Mouse (Mus musculus) intestine, embryonic 15.5 days (tissue): ENCODE data around the gene Pfkfb3. TPM values are rescaled to one million over a fixed set of nuclear protein-coding genes. Genes with fewer than 3 reads are reported as not detected.

ENCODE experiments used
- ATAC-seq: fragments of 200-750 bp; cut with Nextera tagmentation; 2 replicates; pipeline ENCODE4 v1.8.0; 2017; ENCODE audit warnings: moderate TSS enrichment, moderate library complexity
- H3K27ac ChIP-seq: fragments of 300-500 bp; sonication (generic); 2 replicates; pipeline ENCODE4 v1.5.1; 2015; ENCODE audit warnings: mild to moderate bottlenecking, inconsistent platforms
- H3K27me3 ChIP-seq: fragments of 300-500 bp; sonication (generic); replicated peaks from 2 replicates; pipeline ENCODE4 v1.6.1; 2015; ENCODE audit warnings: inconsistent platforms
- H3K36me3 ChIP-seq: fragments of 300-500 bp; sonication (generic); 2 replicates; pipeline ENCODE4 v1.6.1; 2015; ENCODE audit warnings: inconsistent platforms
- H3K4me1 ChIP-seq: fragments of 300-500 bp; sonication (generic); replicated peaks from 2 replicates; pipeline ENCODE4 v1.6.1; 2015; ENCODE audit warnings: inconsistent platforms
- H3K4me2 ChIP-seq: fragments of 300-500 bp; sonication (generic); replicated peaks from 2 replicates; pipeline ENCODE4 v1.6.1; 2015; ENCODE audit warnings: mild to moderate bottlenecking, inconsistent platforms
- H3K4me3 ChIP-seq: fragments of 300-500 bp; sonication (generic); replicated peaks from 2 replicates; pipeline ENCODE4 v1.5.1; 2015; ENCODE audit warnings: inconsistent platforms
- H3K9ac ChIP-seq: fragments of 300-500 bp; sonication (generic); 2 replicates; pipeline ENCODE4 v1.6.1; 2015; ENCODE audit warnings: inconsistent platforms
- H3K9me3 ChIP-seq: fragments of 300-500 bp; sonication (generic); 2 replicates; pipeline ENCODE4 v1.6.1; 2016; ENCODE audit warnings: inconsistent platforms
- WGBS: fragments of 180-500 bp; shearing (Covaris S2); methylation state at CpG from one replicate; pipeline ENCODE4 v1.1.7; 2015; 5-methylcytosine and 5-hydroxymethylcytosine counted together
- polyA plus RNA-seq: library from polyadenylated mRNA; unstranded; fragments of >200 nt; fragmentation: Nextera tagmentation; extraction: Ambion mirVana; gene quantifications from 2 replicates; pipeline ENCODE4 v1.2.1, GENCODE M21; 2015

Gene Pfkfb3
- polyA plus RNA-seq, 1 experiment from 2014 or later, result 18.9 TPM

DNA sequence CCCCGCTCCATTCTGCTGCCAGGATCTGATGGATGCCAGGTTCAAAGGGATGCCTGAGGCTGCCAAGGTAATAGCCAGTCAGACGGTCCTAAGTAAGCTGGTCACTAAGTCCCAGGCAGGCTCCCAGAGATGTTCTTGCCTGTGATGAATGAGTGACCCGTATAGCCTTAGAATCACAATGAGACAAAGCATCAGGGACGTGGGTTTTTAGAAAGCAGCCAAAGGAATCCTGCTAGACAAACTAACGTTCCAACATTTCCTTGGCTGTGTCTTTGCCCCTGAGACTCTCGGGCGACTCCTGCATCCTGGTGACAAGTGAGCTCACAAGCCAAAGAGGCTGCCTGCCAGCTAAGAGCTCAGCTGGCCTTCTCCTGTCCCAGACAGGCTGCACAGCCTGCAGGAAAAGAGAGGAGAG is 59.0 kb downstream of the Pfkfb3 start:
- ATAC-seq, result no peak
- H3K9me3 ChIP-seq, result no peaks in the 10 kb centered on the region
- peaks cover 19% of the 10 kb centered on the region for H3K36me3 ChIP-seq
- no peaks in the 10 kb centered on the region for H3K27me3 ChIP-seq
- peaks cover 4% of the 10 kb centered on the region; the same call in 1 of the 2 replicates for H3K4me1 ChIP-seq
- H3K4me3 ChIP-seq, result no peak overlapping the region
- H3K4me2 ChIP-seq, result no peak overlapping the region
- 78% methylated on average over 7 of the region's 7 CpGs for WGBS
- no peak overlapping the region for H3K27ac ChIP-seq
- no peak overlapping the region for H3K9ac ChIP-seq

DNA sequence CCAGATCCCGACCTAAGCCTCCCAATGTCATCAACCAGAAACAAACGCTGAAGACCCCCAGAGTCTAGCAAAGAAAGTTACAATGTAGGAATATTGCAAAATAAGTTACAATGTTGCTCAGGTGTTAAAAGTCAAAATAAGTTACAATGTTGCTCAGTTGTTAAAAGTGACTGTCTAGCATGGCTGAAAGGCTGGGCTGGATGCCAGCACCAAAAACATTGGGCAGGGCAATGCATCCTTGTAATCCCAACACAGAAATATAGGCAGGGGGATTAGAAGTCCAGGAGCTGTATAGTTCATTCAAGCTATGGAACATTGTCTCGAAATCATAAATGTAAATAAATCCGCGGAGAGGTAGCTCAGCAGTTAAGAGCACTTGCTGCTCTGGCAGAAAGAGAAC is 61.0 kb downstream of the Pfkfb3 start:
- 0 out of 2 replicates have a peak, but pooled peaks cover 6% of the 10 kb centered on the region for H3K4me1 ChIP-seq
- H3K36me3 ChIP-seq, result peaks cover 30% of the 10 kb centered on the region
- no peak overlapping the region for H3K9ac ChIP-seq
- no peak overlapping the region for H3K27ac ChIP-seq
- WGBS, result 90% methylated on average over 5 of the region's 5 CpGs
- H3K9me3 ChIP-seq, result no peaks in the 10 kb centered on the region
- H3K4me3 ChIP-seq, result no peak overlapping the region
- no peak overlapping the region for H3K4me2 ChIP-seq
- ATAC-seq, result no peak
- no peaks in the 10 kb centered on the region for H3K27me3 ChIP-seq

DNA sequence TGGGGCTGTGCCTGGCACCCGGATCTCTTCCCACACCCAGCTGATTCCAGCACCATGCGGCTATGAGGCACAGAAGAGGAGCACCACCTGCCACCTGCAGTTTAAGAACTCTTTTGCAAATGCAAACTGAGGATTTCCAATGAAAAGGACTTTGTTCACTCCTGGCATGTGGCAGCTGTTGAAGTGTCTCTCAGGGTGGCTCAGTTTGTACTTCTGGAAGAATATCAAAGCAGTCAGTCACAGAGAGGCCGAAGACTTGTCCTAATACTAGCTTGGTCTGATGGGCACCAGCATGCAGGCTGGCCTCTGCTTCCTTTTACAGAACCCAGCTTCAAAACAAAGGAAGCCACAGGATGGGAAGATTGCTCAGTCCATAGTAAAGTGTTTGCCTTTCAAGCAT is 62.4 kb downstream of the Pfkfb3 start:
- Histone ChIP-seq H3K4me2 (no peak overlapping the region), H3K4me3 (no peak overlapping the region), H3K9me3 (no peaks in the 10 kb centered on the region), H3K27me3 (no peaks in the 10 kb centered on the region), H3K27ac (no peak overlapping the region), H3K36me3 (peaks cover 36% of the 10 kb centered on the region), H3K4me1 (0 out of 2 replicates have a peak, but pooled peaks cover 3% of the 10 kb centered on the region), H3K9ac (no peak overlapping the region)
- WGBS, result 77% methylated on average over 3 of the region's 3 CpGs
- ATAC-seq, result no peak

DNA sequence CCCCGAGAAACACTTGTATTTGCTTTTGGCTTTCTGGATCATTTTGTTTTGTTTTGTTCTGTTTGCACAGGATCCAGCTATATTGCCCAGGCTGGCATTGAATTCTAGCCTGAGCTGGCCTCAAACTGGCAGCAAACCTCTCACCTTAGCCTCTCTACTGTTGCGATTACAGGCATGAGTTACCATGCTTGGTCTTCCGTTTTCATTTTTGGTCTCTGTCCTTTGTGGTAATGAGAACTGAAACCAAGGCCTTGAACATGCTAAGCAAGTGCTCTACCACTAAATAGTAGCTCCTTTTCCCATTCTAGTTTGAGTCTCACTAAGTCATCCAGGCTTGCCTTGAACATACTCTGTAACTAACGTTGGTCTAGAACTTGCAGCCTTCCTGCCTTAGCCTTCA is 63.3 kb downstream of the Pfkfb3 start:
- Histone ChIP-seq H3K27ac (no peak overlapping the region), H3K4me2 (no peak overlapping the region), H3K9ac (no peak overlapping the region), H3K36me3 (peaks cover 44% of the 10 kb centered on the region), H3K27me3 (no peaks in the 10 kb centered on the region), H3K4me1 (0 out of 2 replicates have a peak, but pooled peaks cover 3% of the 10 kb centered on the region), H3K9me3 (no peaks in the 10 kb centered on the region), H3K4me3 (no peak overlapping the region)
- no peak for ATAC-seq
- 81% methylated on average over 4 of the region's 4 CpGs for WGBS

DNA sequence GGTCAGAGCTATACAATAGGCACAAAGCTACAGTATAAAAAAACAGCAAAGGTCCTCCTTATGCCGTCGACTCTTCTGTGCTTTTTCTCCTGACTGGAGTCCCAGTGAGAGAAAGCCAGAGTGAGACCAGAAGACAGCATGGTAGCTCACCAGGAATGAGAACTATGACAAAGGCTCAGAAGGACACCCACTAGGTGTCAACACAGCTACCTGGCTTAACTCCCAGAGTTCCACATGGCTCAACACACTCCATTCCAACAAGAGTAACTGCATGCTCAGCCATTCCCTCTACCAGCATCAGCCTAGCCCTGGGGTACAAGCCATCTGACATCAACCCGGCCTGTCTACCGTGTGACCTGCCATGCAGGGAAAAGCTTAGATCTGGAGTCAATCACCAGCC is 70.7 kb downstream of the Pfkfb3 start:
- Histone ChIP-seq H3K4me2 (no peak overlapping the region), H3K27ac (no peak overlapping the region), H3K27me3 (no peaks in the 10 kb centered on the region), H3K9ac (no peak overlapping the region), H3K9me3 (no peaks in the 10 kb centered on the region), H3K4me1 (no peaks in the 10 kb centered on the region), H3K4me3 (no peak overlapping the region), H3K36me3 (peaks cover 59% of the 10 kb centered on the region)
- ATAC-seq, result no peak
- WGBS, result 92% methylated on average over 4 of the region's 4 CpGs

DNA sequence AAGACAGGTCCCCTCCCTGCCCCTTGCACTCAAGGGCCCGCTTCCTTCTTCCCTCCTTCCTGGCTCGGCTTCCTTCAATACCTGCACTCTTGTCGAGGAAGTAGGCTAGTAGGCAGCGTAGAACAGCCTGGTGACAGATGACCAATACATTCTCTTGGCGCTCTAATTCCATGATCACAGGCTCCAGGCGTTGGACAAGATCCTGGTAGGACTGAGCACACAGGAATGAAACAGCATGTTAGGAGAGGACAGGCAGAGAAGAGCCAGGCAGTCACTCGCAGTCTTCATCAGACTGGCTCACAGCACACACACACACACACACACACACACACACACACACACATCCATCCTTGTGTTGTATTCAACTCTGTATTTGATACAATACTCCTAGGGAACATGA is 71.5 kb downstream of the Pfkfb3 start:
- ATAC-seq, result no peak
- H3K9me3 ChIP-seq, result no peaks in the 10 kb centered on the region
- H3K27me3 ChIP-seq, result no peaks in the 10 kb centered on the region
- H3K36me3 ChIP-seq, result peaks cover 57% of the 10 kb centered on the region
- no peak overlapping the region for H3K9ac ChIP-seq
- WGBS, result 85% methylated on average over 7 of the region's 7 CpGs
- no peak overlapping the region for H3K27ac ChIP-seq
- no peaks in the 10 kb centered on the region for H3K4me1 ChIP-seq
- H3K4me3 ChIP-seq, result no peak overlapping the region
- no peak overlapping the region for H3K4me2 ChIP-seq

DNA sequence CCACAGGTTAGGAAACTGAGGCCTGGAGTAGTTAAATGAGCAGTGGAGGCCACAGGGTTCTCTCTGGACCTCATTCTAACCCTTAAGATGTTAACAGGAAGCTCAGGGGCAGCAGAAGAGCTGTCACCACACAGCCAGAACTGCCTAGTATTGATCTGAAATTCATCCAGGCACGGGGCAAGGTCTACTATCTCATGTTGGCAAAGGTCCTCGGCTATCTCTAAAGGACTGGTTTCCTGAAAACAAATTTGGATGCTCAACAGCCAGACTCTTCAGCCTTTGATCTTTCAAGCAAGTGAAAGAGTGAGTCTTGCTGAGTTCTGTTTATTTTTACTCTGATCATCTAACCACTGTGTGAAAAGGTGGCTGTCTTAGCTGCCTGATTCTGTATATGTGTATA is 74.9 kb downstream of the Pfkfb3 start:
- H3K27ac ChIP-seq, result no peak overlapping the region
- ATAC-seq, result no peak
- no peaks in the 10 kb centered on the region for H3K4me1 ChIP-seq
- H3K4me2 ChIP-seq, result no peak overlapping the region
- no peak overlapping the region for H3K4me3 ChIP-seq
- peaks cover 55% of the 10 kb centered on the region for H3K36me3 ChIP-seq
- no peak overlapping the region for H3K9ac ChIP-seq
- no peaks in the 10 kb centered on the region for H3K27me3 ChIP-seq
- H3K9me3 ChIP-seq, result no peaks in the 10 kb centered on the region
- WGBS, result 79% methylated on average over 2 of the region's 2 CpGs

DNA sequence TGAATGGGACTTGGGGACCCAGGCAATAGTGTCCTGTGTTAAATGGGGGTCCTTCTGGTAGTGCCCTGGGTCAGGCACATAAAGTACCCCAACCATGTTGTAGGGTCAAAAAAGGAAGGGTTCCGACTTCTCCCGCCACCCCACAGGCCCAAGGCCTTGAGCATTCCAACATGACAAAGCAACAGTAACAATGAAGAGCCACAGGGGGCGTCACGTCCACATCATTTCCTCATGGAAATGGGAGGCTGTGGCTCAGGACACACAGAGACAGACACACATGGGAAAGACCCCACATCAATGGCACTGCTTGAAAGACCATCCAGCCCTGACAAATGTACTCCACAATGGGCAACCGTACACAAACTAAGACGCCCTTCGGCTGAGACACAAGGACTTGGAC is 78.6 kb downstream of the Pfkfb3 start:
- 93% methylated on average over 7 of the region's 7 CpGs for WGBS
- H3K9ac ChIP-seq, result no peak overlapping the region
- H3K4me3 ChIP-seq, result no peak overlapping the region
- ATAC-seq, result no peak
- H3K27me3 ChIP-seq, result no peaks in the 10 kb centered on the region
- H3K36me3 ChIP-seq, result peaks cover 50% of the 10 kb centered on the region
- no peaks in the 10 kb centered on the region for H3K9me3 ChIP-seq
- no peak overlapping the region for H3K27ac ChIP-seq
- no peak overlapping the region for H3K4me2 ChIP-seq
- no peaks in the 10 kb centered on the region for H3K4me1 ChIP-seq

DNA sequence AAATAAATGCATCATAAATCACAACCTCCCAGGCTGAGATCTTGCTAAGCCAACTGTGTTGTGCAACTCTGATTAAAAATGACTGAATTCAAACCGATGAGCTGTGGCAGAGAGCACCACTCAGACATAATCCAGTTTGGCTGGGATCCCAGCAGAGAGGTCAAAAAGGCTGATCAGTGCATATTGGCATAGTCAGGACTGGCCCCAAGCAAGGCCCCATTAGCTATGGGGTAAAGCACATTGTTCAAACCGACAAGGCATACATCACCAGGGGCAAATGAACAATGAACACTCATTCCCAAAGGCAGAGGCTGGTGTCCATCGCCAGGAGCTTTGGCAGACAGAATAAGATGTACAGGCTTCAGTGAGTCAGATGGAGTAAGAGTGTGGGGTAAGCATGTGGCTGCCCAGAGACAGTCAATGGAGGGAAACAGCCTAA is 89.2 kb downstream of the Pfkfb3 start:
- Histone ChIP-seq H3K9ac (no peak overlapping the region), H3K4me3 (no peak overlapping the region), H3K4me1 (no peaks in the 10 kb centered on the region), H3K36me3 (no peaks in the 10 kb centered on the region), H3K4me2 (no peak overlapping the region), H3K27ac (no peak overlapping the region), H3K27me3 (no peaks in the 10 kb centered on the region), H3K9me3 (no peaks in the 10 kb centered on the region)
- WGBS, result 56% methylated on average over 3 of the region's 3 CpGs
- no peak for ATAC-seq

DNA sequence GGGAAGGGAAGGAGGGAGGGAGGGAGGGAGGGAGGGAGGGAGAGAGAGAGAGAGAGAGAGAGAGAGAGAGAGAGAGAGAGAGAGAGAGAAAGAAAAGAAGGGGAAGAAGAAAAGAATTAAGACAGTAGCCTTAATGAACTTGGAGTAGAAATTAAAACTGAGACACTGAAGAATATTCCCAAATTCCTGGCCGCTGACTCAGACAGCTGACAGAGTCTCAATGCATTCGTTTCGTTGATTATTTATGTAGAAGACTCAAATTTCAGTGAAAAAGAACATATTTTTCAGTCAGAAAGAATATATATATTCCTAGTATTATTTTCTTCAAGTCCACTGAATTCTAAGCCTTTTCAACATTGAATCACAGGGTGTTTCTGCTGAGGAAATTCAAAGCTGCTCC is 92.9 kb downstream of the Pfkfb3 start:
- Histone ChIP-seq H3K9ac (no peak overlapping the region), H3K4me2 (no peak overlapping the region), H3K4me1 (no peaks in the 10 kb centered on the region), H3K27me3 (no peaks in the 10 kb centered on the region), H3K4me3 (no peak overlapping the region), H3K27ac (no peak overlapping the region), H3K36me3 (no peaks in the 10 kb centered on the region), H3K9me3 (no peaks in the 10 kb centered on the region)
- 41% methylated on average over 3 of the region's 3 CpGs for WGBS
- ATAC-seq, result no peak

DNA sequence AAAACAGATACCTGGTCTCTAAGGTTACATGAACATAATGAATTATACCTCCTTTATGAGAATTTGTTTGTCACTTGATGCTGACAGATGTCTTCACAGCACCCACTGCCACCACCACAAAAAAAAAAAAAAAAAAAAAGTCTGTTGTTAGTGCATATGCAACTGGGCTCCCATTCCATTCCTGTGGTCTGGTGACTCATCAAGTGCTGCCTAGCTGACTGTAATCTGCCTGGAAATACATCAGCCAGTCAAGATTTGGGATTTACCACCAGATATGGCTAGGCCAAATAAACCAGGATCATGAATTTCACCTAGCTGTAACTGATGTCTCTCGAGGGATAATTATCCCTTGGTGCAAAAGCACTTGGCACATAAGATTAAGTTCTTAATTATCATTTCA is 95.4 kb downstream of the Pfkfb3 start:
- 82% methylated on average over 1 of the region's 1 CpGs for WGBS
- Histone ChIP-seq H3K4me1 (no peaks in the 10 kb centered on the region), H3K9me3 (no peaks in the 10 kb centered on the region), H3K36me3 (no peaks in the 10 kb centered on the region), H3K4me2 (no peak overlapping the region), H3K4me3 (no peak overlapping the region), H3K27ac (no peak overlapping the region), H3K27me3 (no peaks in the 10 kb centered on the region), H3K9ac (no peak overlapping the region)
- no peak for ATAC-seq

DNA sequence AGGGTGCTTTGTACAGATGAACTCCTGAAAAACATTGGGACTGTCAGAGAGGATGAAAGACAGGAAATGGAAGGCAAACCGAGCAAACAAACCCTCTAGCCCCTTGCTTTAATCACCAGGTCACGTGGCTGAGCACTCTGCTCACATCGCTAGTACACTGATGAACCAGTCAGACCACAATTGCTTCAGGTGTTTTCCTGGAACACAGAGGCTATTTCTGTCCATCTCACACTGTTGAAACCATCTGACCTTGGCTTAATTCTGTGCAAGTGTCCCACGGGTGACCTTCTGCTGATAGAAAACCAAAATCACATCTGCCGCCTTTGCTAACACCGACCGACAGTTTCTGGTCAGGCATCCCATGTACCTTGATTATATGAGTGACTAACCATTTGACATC is 96.0 kb downstream of the Pfkfb3 start:
- 54% methylated on average over 7 of the region's 7 CpGs for WGBS
- H3K9me3 ChIP-seq, result no peaks in the 10 kb centered on the region
- no peak overlapping the region for H3K4me3 ChIP-seq
- H3K4me2 ChIP-seq, result no peak overlapping the region
- H3K4me1 ChIP-seq, result no peaks in the 10 kb centered on the region
- no peaks in the 10 kb centered on the region for H3K36me3 ChIP-seq
- no peak overlapping the region for H3K27ac ChIP-seq
- H3K9ac ChIP-seq, result no peak overlapping the region
- ATAC-seq, result peak; percentile 80
- no peaks in the 10 kb centered on the region for H3K27me3 ChIP-seq

DNA sequence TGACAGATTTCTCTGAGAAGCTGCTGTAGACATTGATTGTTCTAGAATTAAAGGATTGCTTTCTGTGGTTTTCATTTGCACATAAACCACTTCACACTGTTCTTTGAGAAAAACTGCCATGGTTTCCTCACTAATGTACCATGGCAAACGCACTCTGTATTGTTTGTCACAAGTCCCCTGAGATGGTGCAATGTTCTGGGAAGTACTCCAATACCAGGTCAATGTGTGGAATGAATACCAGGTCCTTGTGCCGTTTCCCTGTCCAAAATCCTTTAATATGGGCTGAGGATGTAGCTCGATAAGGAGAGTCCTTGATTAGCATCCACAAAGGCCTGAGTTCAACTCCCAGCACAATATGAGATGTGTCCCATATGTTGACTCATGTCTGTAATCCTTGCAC is 105.2 kb downstream of the Pfkfb3 start:
- no peak overlapping the region for H3K9ac ChIP-seq
- H3K4me2 ChIP-seq, result no peak overlapping the region
- H3K27me3 ChIP-seq, result no peaks in the 10 kb centered on the region
- no peak overlapping the region for H3K4me3 ChIP-seq
- H3K36me3 ChIP-seq, result no peaks in the 10 kb centered on the region
- no peak overlapping the region for H3K27ac ChIP-seq
- no peaks in the 10 kb centered on the region for H3K4me1 ChIP-seq
- H3K9me3 ChIP-seq, result no peaks in the 10 kb centered on the region
- WGBS, result 80% methylated on average over 3 of the region's 3 CpGs
- no peak for ATAC-seq
